Mouse (Mus musculus) spleen, adult 10 weeks (tissue): Measurements from ENCODE around the gene Trim30d. TPM values are rescaled to one million over a fixed set of nuclear protein-coding genes. Genes with fewer than 3 reads are reported as not detected.

Experiments
- polyA plus RNA-seq: library from polyadenylated mRNA; stranded (reverse); fragments of 350-450 nt; fragmentation: Illumina TruSeq; extraction: RNeasy Lipid Tissue Mini Kit (QIAGEN cat#74804); gene quantifications from one replicate; pipeline ENCODE4 v1.2.3, GENCODE M21; 2015; ENCODE audit warnings: low replicate concordance; ENCODE audit not compliant: insufficient read depth

Gene Trim30d
- polyA plus RNA-seq: 83.4 TPM

DNA sequence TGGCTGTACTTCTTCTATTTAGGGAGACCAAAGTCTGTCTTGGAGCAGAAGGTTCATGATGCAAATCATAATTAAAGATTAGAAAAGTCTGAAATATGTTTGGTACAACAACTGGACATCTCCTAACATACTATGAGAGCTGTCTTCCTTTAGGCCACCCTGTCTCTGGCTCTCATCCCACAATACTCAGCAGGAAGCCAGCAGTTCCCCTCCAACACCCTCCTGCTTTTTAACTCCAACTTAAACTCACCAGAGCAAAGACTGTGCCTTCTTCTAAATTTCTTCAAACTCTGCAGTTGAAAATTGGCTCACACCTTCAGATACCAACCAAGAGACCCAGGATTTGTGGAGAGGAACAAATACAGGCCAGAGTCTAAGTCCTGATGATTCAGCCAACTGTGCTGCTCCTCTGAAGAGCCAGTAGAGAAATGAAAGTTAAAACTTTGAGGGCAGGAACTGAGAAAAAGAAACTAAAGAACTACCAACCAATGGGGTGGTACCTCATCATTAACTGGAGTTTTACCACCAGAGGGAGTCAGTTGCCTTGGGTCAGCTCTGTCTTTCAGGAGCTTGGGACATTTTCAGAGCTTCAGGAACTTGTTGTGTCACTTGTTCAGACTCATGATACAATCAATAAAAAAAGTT, at the start of gene Trim30d:
TSS of gene Trim30d (minus strand) at position 429 of the 645 bp plus-strand sequence.

DNA sequence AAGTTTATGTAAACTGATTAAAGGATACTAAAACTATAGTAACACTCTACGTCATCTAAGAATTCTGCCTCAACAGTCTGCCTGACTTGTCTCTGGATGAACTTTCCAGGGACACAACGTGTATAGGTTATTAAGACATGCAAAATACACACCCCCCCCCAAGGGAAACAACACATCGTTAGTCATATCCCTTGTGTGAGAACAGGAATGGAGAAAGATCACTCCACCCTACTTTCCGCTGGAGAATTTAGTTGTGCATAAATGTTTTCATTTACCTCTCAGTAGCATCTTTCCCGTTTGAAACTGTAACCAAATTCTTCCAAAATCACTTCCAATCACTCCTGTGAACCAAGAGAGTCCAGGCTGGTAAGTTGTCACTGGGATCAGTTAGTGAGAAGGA, 42.2 kb upstream of the Trim30d start, which contains the start of gene Olfr651:
TSS of gene Olfr651 (plus strand) at position 301 of the 400 bp plus-strand sequence.

DNA sequence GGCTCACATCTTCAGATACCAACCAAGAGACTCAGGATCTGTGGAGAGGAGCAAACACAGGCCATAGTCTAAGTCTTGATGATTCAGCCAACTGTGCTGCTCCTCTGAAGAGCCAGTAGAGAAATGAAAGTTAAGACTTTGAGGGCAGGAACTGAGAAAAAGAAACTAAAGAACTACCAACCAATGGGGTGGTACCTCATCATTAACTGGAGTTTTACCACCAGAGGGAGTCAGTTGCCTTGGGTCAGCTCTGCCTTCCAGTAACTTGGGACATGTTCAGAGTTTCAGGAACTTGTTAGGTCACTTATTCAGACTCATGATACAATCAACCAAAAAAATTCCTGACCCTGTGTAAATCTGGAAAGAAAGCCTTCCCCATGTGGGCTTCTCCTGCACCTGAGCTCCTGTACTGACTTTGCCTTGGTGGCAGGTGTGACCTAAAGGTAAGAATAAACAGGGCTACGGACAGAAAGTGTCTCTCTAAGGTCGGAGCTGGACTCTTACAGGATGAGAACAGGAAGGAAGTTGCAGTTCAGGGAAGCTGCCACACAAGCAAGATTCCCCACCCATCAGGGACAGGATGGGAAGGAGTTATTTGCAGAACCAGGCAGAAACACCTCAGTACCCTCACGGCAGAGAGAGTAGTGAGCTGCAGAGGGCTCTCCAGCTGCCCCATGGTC, 42.4 kb downstream of the Trim30d start, which contains the start of gene Trim30a:
TSS of gene Trim30a (minus strand) at position 129 of the 680 bp plus-strand sequence.

Other genes starting within 250 kb of the Trim30d start
- 69.3 TPM for gene Trim5, start 219.8 kb downstream of the Trim30d start, polyA plus RNA-seq
- gene Trim12a, start 192.4 kb downstream of the Trim30d start, polyA plus RNA-seq: 305 TPM
- 4.3 TPM for gene Trim34b, start 178.4 kb downstream of the Trim30d start, polyA plus RNA-seq
- 101 TPM for gene Trim12c, start 154.5 kb downstream of the Trim30d start, polyA plus RNA-seq
- 84.2 TPM for gene Trim30b, start 138.0 kb downstream of the Trim30d start, polyA plus RNA-seq
- 6.6 TPM for gene Trim30c, start 107.0 kb downstream of the Trim30d start, polyA plus RNA-seq
- gene Trim30a, start 42.7 kb downstream of the Trim30d start, polyA plus RNA-seq: 165 TPM
- not detected for gene Olfr651, start 42.3 kb upstream of the Trim30d start, polyA plus RNA-seq
- gene Olfr652, start 53.1 kb upstream of the Trim30d start, polyA plus RNA-seq: not detected
- gene Olfr653, start 69.5 kb upstream of the Trim30d start, polyA plus RNA-seq: not detected
- gene Olfr654, start 79.2 kb upstream of the Trim30d start, polyA plus RNA-seq: not detected
- not detected for gene Olfr655, start 93.9 kb upstream of the Trim30d start, polyA plus RNA-seq
- gene Olfr656, start 106.1 kb upstream of the Trim30d start, polyA plus RNA-seq: not detected
- not detected for gene Olfr657, start 116.9 kb upstream of the Trim30d start, polyA plus RNA-seq
- 0.12 TPM for gene Olfr658, start 139.5 kb upstream of the Trim30d start, polyA plus RNA-seq
- not detected for gene Olfr659, start 158.9 kb upstream of the Trim30d start, polyA plus RNA-seq
- not detected for gene Olfr661, start 178.7 kb upstream of the Trim30d start, polyA plus RNA-seq